Mouse (Mus musculus) intestine, embryonic 14.5 days (tissue): ENCODE data around the gene Mtch1. TPM values are rescaled to one million over a fixed set of nuclear protein-coding genes. Genes with fewer than 3 reads are reported as not detected.

Experiments used
- ATAC-seq: fragments of 200-750 bp; cut with Nextera tagmentation; replicated peaks from 2 replicates; pipeline ENCODE4 v1.8.0; 2017; ENCODE audit warnings: low read depth, moderate number of reproducible peaks, moderate TSS enrichment, moderate library complexity; ENCODE audit not compliant: low FRiP score, low TSS enrichment
- DNase-seq: peaks from one replicate; pipeline ENCODE4 v3.0.0-alpha.2; 2018; ENCODE audit warnings: low spot score
- H3K27ac ChIP-seq: fragments of 300-500 bp; sonication (generic); 2 replicates; pipeline ENCODE4 v1.5.1; 2014; ENCODE audit warnings: low read depth, mild to moderate bottlenecking, control low read depth
- H3K27me3 ChIP-seq: fragments of 300-500 bp; sonication (generic); replicated peaks from 2 replicates; pipeline ENCODE4 v1.6.1; 2014; ENCODE audit warnings: low read length, control low read depth; ENCODE audit not compliant: control insufficient read depth, insufficient read depth
- H3K36me3 ChIP-seq: fragments of 300-500 bp; sonication (generic); 2 replicates; pipeline ENCODE4 v1.6.1; 2014; ENCODE audit warnings: low read length, control low read depth; ENCODE audit not compliant: control insufficient read depth, insufficient read depth
- H3K4me1 ChIP-seq: fragments of 300-500 bp; sonication (generic); replicated peaks from 2 replicates; pipeline ENCODE4 v1.6.1; 2014; ENCODE audit warnings: low read length, control low read depth, mixed read lengths; ENCODE audit not compliant: control insufficient read depth, insufficient read depth
- H3K4me2 ChIP-seq: fragments of 300-500 bp; sonication (generic); 2 replicates; pipeline ENCODE4 v1.6.1; 2014; ENCODE audit warnings: low read length
- H3K4me3 ChIP-seq: fragments of 300-500 bp; sonication (generic); 2 replicates; pipeline ENCODE4 v1.5.1; 2014; ENCODE audit warnings: low read depth, low read length, control low read depth, mixed read lengths
- H3K9ac ChIP-seq: fragments of 300-500 bp; sonication (generic); 2 replicates; pipeline ENCODE4 v1.6.1; 2014; ENCODE audit warnings: mild to moderate bottlenecking, low read length
- H3K9me3 ChIP-seq: fragments of 300-500 bp; sonication (generic); 2 replicates; pipeline ENCODE4 v1.6.1; 2016; ENCODE audit warnings: low read length, control low read depth; ENCODE audit not compliant: control insufficient read depth
- WGBS: fragments of 180-500 bp; shearing (Covaris S2); extraction: QIAGEN DNeasy Blood & Tissue Kit; methylation state at CpG from one replicate; pipeline ENCODE4 v1.1.7; 2014; 5-methylcytosine and 5-hydroxymethylcytosine counted together
- polyA plus RNA-seq: library from polyadenylated mRNA; unstranded; fragments of >200 nt; fragmentation: Nextera tagmentation; extraction: Ambion mirVana; gene quantifications from 2 replicates; pipeline ENCODE4 v1.2.1, GENCODE M21; 2014

Mtch1 gene
- polyA plus RNA-seq, 1 experiment from 2014 or later, result 324 TPM

DNA sequence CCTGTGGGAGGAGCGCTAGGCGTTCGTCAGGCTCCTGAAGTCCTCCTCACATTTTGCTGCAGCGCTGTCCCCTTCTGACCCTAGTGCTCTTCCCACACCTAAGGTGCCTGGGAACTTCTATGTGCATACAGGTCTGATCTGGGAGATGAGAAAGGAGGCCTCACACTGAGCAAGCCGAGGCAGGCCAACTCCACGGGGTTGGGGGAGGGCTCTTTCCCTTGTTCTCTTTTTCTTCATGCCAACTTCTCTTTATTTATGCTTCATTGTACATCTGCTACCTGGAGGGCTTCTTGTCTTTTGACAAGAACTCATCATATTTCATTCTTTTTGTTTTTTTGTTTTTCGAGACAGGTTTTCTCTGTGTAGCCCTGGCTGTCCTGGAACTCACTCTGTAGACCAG is 55.9 kb downstream of the Mtch1 start:
- Histone ChIP-seq H3K36me3 (peaks cover 18% of the 10 kb centered on the region), H3K9me3 (no peaks in the 10 kb centered on the region), H3K27ac (no peak overlapping the region), H3K4me2 (no peak overlapping the region), H3K9ac (no peak overlapping the region), H3K4me3 (no peak overlapping the region), H3K4me1 (0 out of 2 replicates have a peak, but pooled peaks cover 4% of the 10 kb centered on the region), H3K27me3 (no peaks in the 10 kb centered on the region)
- WGBS, result 88% methylated on average over 7 of the region's 7 CpGs
- no peak for DNase-seq
- ATAC-seq, result no peak

DNA sequence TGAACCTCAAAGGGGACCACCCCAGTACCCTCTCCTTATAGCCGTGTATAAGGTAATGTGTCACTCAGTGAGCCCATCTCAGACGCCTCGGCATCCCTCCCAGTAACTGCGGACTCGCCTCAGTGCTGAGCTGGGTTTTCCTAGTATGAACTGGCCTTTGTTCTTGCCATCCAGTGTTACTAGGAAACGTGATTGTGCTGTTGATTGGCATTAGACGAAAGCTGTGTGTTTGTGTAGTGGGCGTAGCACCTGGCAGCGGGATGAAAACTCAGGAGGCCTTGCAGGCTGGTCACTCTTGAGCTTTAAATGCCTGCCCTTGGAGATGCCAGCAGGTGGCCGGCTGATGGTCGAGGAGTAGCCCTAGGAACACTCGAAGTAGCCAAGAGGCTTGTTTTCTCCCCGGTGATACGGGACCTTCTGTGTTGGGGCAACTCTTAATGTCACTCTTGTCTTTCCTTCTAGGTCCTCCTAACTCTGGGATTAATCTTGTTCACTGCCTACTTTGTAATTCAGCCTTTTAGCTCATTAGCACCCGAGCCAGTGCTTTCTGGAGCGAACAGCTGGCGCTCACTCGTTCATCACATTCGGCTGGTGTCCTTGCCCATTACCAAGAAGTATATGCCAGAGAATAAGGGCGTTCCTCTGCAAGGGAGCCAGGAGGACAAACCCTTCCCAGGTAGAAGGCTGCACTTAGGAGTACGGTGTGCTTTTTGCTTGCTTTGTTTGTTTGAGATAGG is 65.3 kb downstream of the Mtch1 start:
- no peak for DNase-seq
- Histone ChIP-seq H3K9me3 (no peaks in the 10 kb centered on the region), H3K4me3 (no peak overlapping the region), H3K27me3 (no peaks in the 10 kb centered on the region), H3K9ac (no peak overlapping the region), H3K36me3 (peaks cover 31% of the 10 kb centered on the region), H3K4me2 (no peak overlapping the region), H3K4me1 (no peaks in the 10 kb centered on the region), H3K27ac (no peak overlapping the region)
- 75% methylated on average over 21 of the region's 21 CpGs for WGBS
- no peak for ATAC-seq

Other genes with a start within 250 kb of the Mtch1 start
- 0.26 and 0.71 TPM in 2 replicates for gene Rab44, start 233.8 kb downstream of the Mtch1 start, polyA plus RNA-seq
- gene Cpne5, start 109.8 kb downstream of the Mtch1 start, polyA plus RNA-seq, result 12.9 and 14.6 TPM in 2 replicates
- 165 and 170 TPM in 2 replicates for gene Ppil1, start 83.7 kb downstream of the Mtch1 start, polyA plus RNA-seq
- gene BC004004, start 79.1 kb downstream of the Mtch1 start, polyA plus RNA-seq, result 72.4 and 77.4 TPM in 2 replicates
- 0.18 and 0.32 TPM in 2 replicates for gene Pi16, start 30.3 kb downstream of the Mtch1 start, polyA plus RNA-seq
- gene Fgd2, start 13.0 kb upstream of the Mtch1 start, polyA plus RNA-seq, result 13.9 and 15.4 TPM in 2 replicates
- 13.3 and 13.6 TPM in 2 replicates for gene Pim1, start 142.8 kb upstream of the Mtch1 start, polyA plus RNA-seq
- not detected in 2 replicates for gene Gm17657, start 201.7 kb upstream of the Mtch1 start, polyA plus RNA-seq
- 13.9 and 14.0 TPM in 2 replicates for gene Tbc1d22b, start 201.9 kb upstream of the Mtch1 start, polyA plus RNA-seq
- 0.30 and 0.39 TPM in 2 replicates for gene Tmem217, start 204.5 kb upstream of the Mtch1 start, polyA plus RNA-seq